Comparison of ENCODE assay signal across 16 mouse cellular contexts in genomic region chr16:76626142-76626541, GRCm38 (mm10).
DNase-seq lines count a peak whose midpoint lies in the region; ATAC-seq and TF ChIP-seq lines count a peak whose summit lies in the region.
"Had no signal": no experiment of that assay in that cellular context is flagged by ENCODE, and none has a peak within 500 bp of the region (broad histone marks: within the 10 kb centered on the region; RNA-seq: fewer than 3 reads in every experiment).

No protein-coding gene starts in this region.

- H3K4me3 ChIP-seq in heart, postnatal 0 days (ENCODE audit: low read depth, low read length) = no peak overlapping the region
- H3K4me3 ChIP-seq in heart, embryonic 10.5 days = no peak overlapping the region
- no peak overlapping the region for H3K4me3 ChIP-seq in kidney, embryonic 15.5 days (replicated peaks)
- H3K4me3 ChIP-seq: forebrain, embryonic 13.5 days; neural tube, embryonic 13.5 days had no signal

- WGBS in heart, postnatal 0 days = 42% methylated on average over 4 of the region's 4 CpGs
- WGBS in heart, embryonic 10.5 days = 44% methylated on average over 4 of the region's 4 CpGs
- 19% methylated on average over 4 of the region's 4 CpGs for WGBS in kidney, embryonic 15.5 days

- DNase-seq in heart, postnatal 0 days (ENCODE audit: low spot score) = peak; percentile 12
- no peak for DNase-seq in heart, embryonic 10.5 days (ENCODE audit: low spot score)
- peak; percentile 6 for DNase-seq in Muller cell, postnatal 12 days (ENCODE audit: inconsistent ontology term)
- DNase-seq in embryo, embryonic 11 days = peak; percentile 38
- DNase-seq in left cerebral cortex, adult 11 months (ENCODE audit: low spot score) = no peak
- DNase-seq in cerebellum, postnatal 25 days = no peak
- DNase-seq: adrenal gland, postnatal 14 days; cerebellum, adult 18-20 months; lung, postnatal 10 days; right cerebral cortex, postnatal 14 days had no signal

- no peak overlapping the region for H3K9ac ChIP-seq in heart, postnatal 0 days (replicated peaks; ENCODE audit: low read depth, low read length)
- no peak overlapping the region for H3K9ac ChIP-seq in kidney, embryonic 15.5 days
- H3K9ac ChIP-seq: forebrain, embryonic 13.5 days; neural tube, embryonic 13.5 days had no signal

- ATAC-seq in heart, postnatal 0 days (ENCODE audit: insufficient read depth, low read depth) = no peak
- 0 out of 2 replicates have a peak, but pooled peaks have one; percentile 18 for ATAC-seq in kidney, embryonic 15.5 days (replicated peaks; ENCODE audit: low FRiP score)
- ATAC-seq: activated CD4-positive, CD25-positive, alpha-beta regulatory T cell, adult 4 months; forebrain, embryonic 13.5 days; Patski had no signal

- H3K9me3 ChIP-seq in heart, postnatal 0 days (replicated peaks; ENCODE audit: control insufficient read depth, low read length) = no peaks in the 10 kb centered on the region
- no peaks in the 10 kb centered on the region for H3K9me3 ChIP-seq in heart, embryonic 10.5 days
- no peaks in the 10 kb centered on the region for H3K9me3 ChIP-seq in kidney, embryonic 15.5 days (replicated peaks)
- H3K9me3 ChIP-seq: forebrain, embryonic 13.5 days; neural tube, embryonic 13.5 days had no signal

- no peak overlapping the region for H3K4me2 ChIP-seq in heart, postnatal 0 days (ENCODE audit: low read depth, low read length)
- H3K4me2 ChIP-seq in kidney, embryonic 15.5 days = no peak overlapping the region
- H3K4me2 ChIP-seq: forebrain, embryonic 13.5 days; liver, embryonic 11.5 days; neural tube, embryonic 13.5 days had no signal

- H3K4me1 ChIP-seq in heart, postnatal 0 days (ENCODE audit: control insufficient read depth, insufficient read depth) = no peaks in the 10 kb centered on the region
- no peaks in the 10 kb centered on the region for H3K4me1 ChIP-seq in heart, embryonic 10.5 days
- H3K4me1 ChIP-seq in kidney, embryonic 15.5 days = peaks cover 5% of the 10 kb centered on the region; the same call in 1 of the 2 replicates
- H3K4me1 ChIP-seq: forebrain, embryonic 13.5 days had no signal

- no peak for TF ChIP-seq EP300 in heart, postnatal 0 days (IDR thresholded peaks at IDR 0.05; ENCODE audit: low read depth)

- H3K27ac ChIP-seq in heart, postnatal 0 days (ENCODE audit: low read depth) = 0 out of 2 replicates have a peak overlapping the region, but pooled peaks have one; percentile 15
- no peak overlapping the region for H3K27ac ChIP-seq in heart, embryonic 10.5 days
- H3K27ac ChIP-seq in kidney, embryonic 15.5 days = no peak overlapping the region
- H3K27ac ChIP-seq: forebrain, embryonic 13.5 days; neural tube, embryonic 13.5 days had no signal

- no peaks in the 10 kb centered on the region for H3K27me3 ChIP-seq in heart, postnatal 0 days (ENCODE audit: control insufficient read depth, insufficient read depth, low read length)
- no peaks in the 10 kb centered on the region for H3K27me3 ChIP-seq in heart, embryonic 10.5 days (ENCODE audit: insufficient read depth, poor library complexity, severe bottlenecking)
- no peaks in the 10 kb centered on the region for H3K27me3 ChIP-seq in kidney, embryonic 15.5 days
- H3K27me3 ChIP-seq: forebrain, embryonic 13.5 days; neural tube, embryonic 13.5 days; Patski had no signal

- H3K36me3 ChIP-seq in heart, postnatal 0 days (replicated peaks; ENCODE audit: control insufficient read depth, insufficient read depth, low read length) = no peaks in the 10 kb centered on the region
- H3K36me3 ChIP-seq in heart, embryonic 10.5 days = no peaks in the 10 kb centered on the region
- no peaks in the 10 kb centered on the region for H3K36me3 ChIP-seq in kidney, embryonic 15.5 days
- H3K36me3 ChIP-seq: neural tube, embryonic 13.5 days had no signal

- TF ChIP-seq CTCF in heart, postnatal 0 days (IDR thresholded peaks at IDR 0.05; ENCODE audit: low read depth) = no peak

Comparison
In these comparisons a context has a peak if more than half of its experiments do, and no peak if none do; other contexts are left out.
1. DNase-seq: peak in heart, postnatal 0 days (single experiment), Muller cell, postnatal 12 days (single experiment) and embryo, embryonic 11 days (single experiment); none in heart, embryonic 10.5 days (single experiment), left cerebral cortex, adult 11 months (single experiment) and cerebellum, postnatal 25 days (0 of 2).